Mouse (Mus musculus) common myeloid progenitor, adult 5-6 weeks (primary cell): Measurements from ENCODE around the gene Dhrs7b. TPM values are rescaled to one million over a fixed set of nuclear protein-coding genes. Genes with fewer than 3 reads are reported as not detected.
"Not testable (repeated sequence)": the region's sequence is repeated elsewhere in the genome, so short reads cannot be mapped to it uniquely, and the experiment has no call there.

Experiments used
- ATAC-seq: replicated peaks from 2 replicates; pipeline ENCODE4 v1.8.0; 2016; ENCODE audit warnings: low read depth, mild to moderate bottlenecking, moderate TSS enrichment, inconsistent platforms; ENCODE audit not compliant: poor library complexity, severe bottlenecking
- total RNA-seq: library from RNA; stranded (forward); fragments of 200-1000, 187-1606 nt; gene quantifications from 2 replicates; pipeline ENCODE4 v1.2.3, GENCODE M21; 2017

Gene Dhrs7b
- total RNA-seq: 10.7 and 14.1 TPM in 2 replicates

GRCm38 (mm10) chr11:60830433-60831052 lies at the start of gene Dhrs7b:
Dhrs7b (plus strand) TSS chr11:60830631.
- peak; percentile 87 for ATAC-seq

GRCm38 (mm10) chr11:60784179-60784922 lies 46.1 kb upstream of the Dhrs7b start:
- ATAC-seq: peak; percentile 81

GRCm38 (mm10) chr11:60787595-60787994 lies 42.8 kb upstream of the Dhrs7b start:
- peak; percentile 72 for ATAC-seq

GRCm38 (mm10) chr11:60790472-60790871 lies 40.0 kb upstream of the Dhrs7b start:
- ATAC-seq: no peak

GRCm38 (mm10) chr11:60796342-60796741 lies 34.1 kb upstream of the Dhrs7b start:
- no peak for ATAC-seq

GRCm38 (mm10) chr11:60799977-60800376 lies 30.5 kb upstream of the Dhrs7b start:
- ATAC-seq: no peak

- no peak for ATAC-seq
Observed at GRCm38 (mm10) chr11:60800892-60801291, 29.5 kb upstream of the Dhrs7b start.

- no peak for ATAC-seq
Observed at GRCm38 (mm10) chr11:60808286-60809070, 22.0 kb upstream of the Dhrs7b start.

- ATAC-seq: no peak
Observed at GRCm38 (mm10) chr11:60809546-60809945, 20.9 kb upstream of the Dhrs7b start.

- peak; percentile 12; the same call in 1 of the 2 replicates for ATAC-seq
Observed at GRCm38 (mm10) chr11:60810046-60810965, 20.1 kb upstream of the Dhrs7b start.

GRCm38 (mm10) chr11:60811054-60811460 lies 19.4 kb upstream of the Dhrs7b start:
- peak; percentile 99 for ATAC-seq

- not testable (repeated sequence) for ATAC-seq
Observed at GRCm38 (mm10) chr11:60811618-60812017, 18.8 kb upstream of the Dhrs7b start, which contains the start of gene Shmt1. Shmt1 (minus strand) TSS chr11:60811718.

- no peak for ATAC-seq
Observed at GRCm38 (mm10) chr11:60816398-60816797, 14.0 kb upstream of the Dhrs7b start.

GRCm38 (mm10) chr11:60823771-60824170 lies 6.7 kb upstream of the Dhrs7b start:
- no peak for ATAC-seq

- no peak for ATAC-seq
Observed at GRCm38 (mm10) chr11:60825191-60825590, 5.2 kb upstream of the Dhrs7b start.

- ATAC-seq: peak; percentile 50
Observed at GRCm38 (mm10) chr11:60826700-60827099, 3.7 kb upstream of the Dhrs7b start.

- no peak for ATAC-seq
Observed at GRCm38 (mm10) chr11:60827241-60827945, 3.0 kb upstream of the Dhrs7b start.

- ATAC-seq: no peak
Observed at GRCm38 (mm10) chr11:60828903-60829302, 1.5 kb upstream of the Dhrs7b start.

GRCm38 (mm10) chr11:60836897-60837296 lies 6.5 kb downstream of the Dhrs7b start:
- ATAC-seq: no peak
